Mouse (Mus musculus): ENCODE measurements around the gene Zfand3.

DNA sequence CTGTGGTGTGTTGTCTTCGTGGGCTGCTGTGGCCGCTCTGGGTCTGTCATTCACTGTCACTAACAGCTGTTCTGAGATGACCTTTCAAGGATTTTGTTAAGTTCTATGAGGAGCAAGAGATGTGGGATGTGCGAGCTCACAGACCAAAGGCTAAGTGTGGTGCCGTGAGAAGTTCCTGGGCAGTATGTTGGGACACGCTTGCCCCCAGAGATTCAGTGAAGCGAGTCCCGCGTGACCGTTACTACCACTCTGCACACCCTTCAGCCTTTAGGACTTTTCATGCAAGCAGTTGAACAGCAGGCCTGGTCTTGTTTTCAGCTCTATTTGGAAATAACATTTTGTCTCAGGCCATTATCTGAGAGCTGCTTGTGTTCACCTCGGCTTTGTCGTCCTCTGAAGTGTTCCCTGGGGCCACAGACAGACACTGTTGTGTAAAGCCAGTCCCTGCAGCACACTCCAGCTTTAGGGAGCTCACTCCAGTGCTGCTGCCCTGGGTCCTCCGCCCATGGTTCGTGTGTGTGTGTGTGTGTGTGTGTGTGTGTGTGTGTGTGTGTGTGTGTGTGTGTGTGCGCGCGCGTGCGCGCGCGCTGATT lies 191.2 kb downstream of the Zfand3 start:
- TF ChIP-seq CTCF (IDR thresholded peaks at IDR 0.05; ENCODE audit: borderline replicate concordance, insufficient read depth, low read depth, low read length) (no peak), POLR2A (IDR thresholded peaks at IDR 0.05; ENCODE audit: borderline replicate concordance, insufficient read depth, low read length) (no peak)

All from cerebellum, adult 2 months (tissue).